Mouse (Mus musculus) left cerebral cortex, adult 11 months (tissue): ENCODE measurements at regions not wholly inside any gene's neighbourhood (a gene's known extent, or its start where the extent isn't known, plus 50 kb on each side); places are given as distances from the start of the nearest gene placed in this dataset.

Experiments
- DNase-seq: peaks from one replicate; pipeline ENCODE4 v3.0.0; 2022; ENCODE audit warnings: low spot score

- peak; percentile 4 for DNase-seq
Measured at GRCm38 (mm10) chr8:89272381-89272815, 228.4 kb upstream of the Sall1 start.

GRCm38 (mm10) chr8:89271381-89272355, 227.7 kb upstream of the Sall1 start:
- no peak for DNase-seq

- no peak for DNase-seq
Measured at GRCm38 (mm10) chr8:89270001-89270400, 226.0 kb upstream of the Sall1 start.

GRCm38 (mm10) chr8:89261163-89261812, 217.3 kb upstream of the Sall1 start:
- no peak for DNase-seq

- no peak for DNase-seq
Measured at GRCm38 (mm10) chr8:89259881-89260280, 215.9 kb upstream of the Sall1 start.

- no peak for DNase-seq
Measured at GRCm38 (mm10) chr8:89246342-89246741, 202.4 kb upstream of the Sall1 start.

- DNase-seq = no peak
Measured at GRCm38 (mm10) chr8:89245131-89245751, 201.3 kb upstream of the Sall1 start.

- DNase-seq = no peak
Measured at GRCm38 (mm10) chr8:89241686-89242085, 197.7 kb upstream of the Sall1 start.

GRCm38 (mm10) chr8:89239626-89240025, 195.7 kb upstream of the Sall1 start:
- no peak for DNase-seq

GRCm38 (mm10) chr8:89234041-89234440, 190.1 kb upstream of the Sall1 start:
- DNase-seq = no peak

GRCm38 (mm10) chr8:89232318-89232717, 188.4 kb upstream of the Sall1 start:
- no peak for DNase-seq

GRCm38 (mm10) chr8:89229144-89229543, 185.2 kb upstream of the Sall1 start:
- no peak for DNase-seq

- no peak for DNase-seq
Measured at GRCm38 (mm10) chr8:89220870-89221269, 176.9 kb upstream of the Sall1 start.

- DNase-seq = no peak
Measured at GRCm38 (mm10) chr8:89220381-89220780, 176.4 kb upstream of the Sall1 start.

- DNase-seq = no peak
Measured at GRCm38 (mm10) chr8:89219156-89219555, 175.2 kb upstream of the Sall1 start.

GRCm38 (mm10) chr8:89217689-89218088, 173.7 kb upstream of the Sall1 start:
- DNase-seq = no peak

- DNase-seq = no peak
Measured at GRCm38 (mm10) chr8:89211931-89212330, 168.0 kb upstream of the Sall1 start.

GRCm38 (mm10) chr8:89210684-89211083, 166.7 kb upstream of the Sall1 start:
- no peak for DNase-seq

GRCm38 (mm10) chr8:89207891-89208290, 163.9 kb upstream of the Sall1 start:
- no peak for DNase-seq

- no peak for DNase-seq
Measured at GRCm38 (mm10) chr8:89202484-89203096, 158.6 kb upstream of the Sall1 start.

- DNase-seq = no peak
Measured at GRCm38 (mm10) chr8:89200301-89200700, 156.3 kb upstream of the Sall1 start.

GRCm38 (mm10) chr8:89185314-89185713, 141.4 kb upstream of the Sall1 start:
- DNase-seq = no peak
